Mouse (Mus musculus) lung, embryonic 16.5 days (tissue): Measurements from ENCODE around the gene Foxp1. TPM values are rescaled to one million over a fixed set of nuclear protein-coding genes. Genes with fewer than 3 reads are reported as not detected.

Source experiments
- ATAC-seq: fragments of 200-750 bp; cut with Nextera tagmentation; 2 replicates; pipeline ENCODE4 v1.8.0; 2017; ENCODE audit warnings: low read depth, mild to moderate bottlenecking, moderate library complexity
- H3K27ac ChIP-seq: fragments of 300-500 bp; sonication (generic); 2 replicates; pipeline ENCODE4 v1.5.1; 2014; ENCODE audit warnings: mild to moderate bottlenecking, control low read depth, low read length
- H3K27me3 ChIP-seq: fragments of 300-500 bp; sonication (generic); 2 replicates; pipeline ENCODE4 v1.6.1; 2014; ENCODE audit warnings: low read depth, low read length, mixed read lengths; ENCODE audit not compliant: control insufficient read depth, insufficient read depth
- H3K36me3 ChIP-seq: fragments of 300-500 bp; sonication (generic); 2 replicates; pipeline ENCODE4 v1.6.1; 2014; ENCODE audit warnings: low read length; ENCODE audit not compliant: control insufficient read depth, insufficient read depth
- H3K4me1 ChIP-seq: fragments of 300-500 bp; sonication (generic); replicated peaks from 2 replicates; pipeline ENCODE4 v1.6.1; 2014; ENCODE audit warnings: low read length, mixed read lengths; ENCODE audit not compliant: control insufficient read depth, insufficient read depth
- H3K4me2 ChIP-seq: fragments of 300-500 bp; sonication (generic); 2 replicates; pipeline ENCODE4 v1.6.1; 2014; ENCODE audit warnings: low read depth, low read length, control low read depth
- H3K4me3 ChIP-seq: fragments of 300-500 bp; sonication (generic); 2 replicates; pipeline ENCODE4 v1.5.1; 2014; ENCODE audit warnings: mild to moderate bottlenecking, low read length, control low read depth
- H3K9ac ChIP-seq: fragments of 300-500 bp; sonication (generic); 2 replicates; pipeline ENCODE4 v1.6.1; 2014; ENCODE audit warnings: low read length, control low read depth
- H3K9me3 ChIP-seq: fragments of 300-500 bp; sonication (generic); 2 replicates; pipeline ENCODE4 v1.6.1; 2016; ENCODE audit warnings: low read length; ENCODE audit not compliant: control insufficient read depth
- WGBS: fragments of 180-500 bp; shearing (Covaris S2); extraction: QIAGEN DNeasy Blood & Tissue Kit; methylation state at CpG from one replicate; pipeline ENCODE4 v1.1.7; 2014; 5-methylcytosine and 5-hydroxymethylcytosine counted together
- polyA plus RNA-seq: library from polyadenylated mRNA; unstranded; fragments of >200 nt; fragmentation: Nextera tagmentation; extraction: Ambion mirVana; gene quantifications from 2 replicates; pipeline ENCODE4 v1.2.1, GENCODE M21; 2015

Foxp1 gene
- polyA plus RNA-seq, 1 experiment from 2014 or later = 116 TPM

- H3K9me3 ChIP-seq = no peaks in the 10 kb centered on the region
- 62% methylated on average over 4 of the region's 4 CpGs for WGBS
- H3K27ac ChIP-seq = no peak overlapping the region
- H3K27me3 ChIP-seq = no peaks in the 10 kb centered on the region
- H3K9ac ChIP-seq = no peak overlapping the region
- no peaks in the 10 kb centered on the region for H3K4me1 ChIP-seq
- ATAC-seq = no peak
- H3K36me3 ChIP-seq = no peaks in the 10 kb centered on the region
- H3K4me3 ChIP-seq = no peak overlapping the region
- no peak overlapping the region for H3K4me2 ChIP-seq
Measured at GRCm38 (mm10) chr6:99111856-99112255, 410.7 kb downstream of the Foxp1 start.

DNA sequence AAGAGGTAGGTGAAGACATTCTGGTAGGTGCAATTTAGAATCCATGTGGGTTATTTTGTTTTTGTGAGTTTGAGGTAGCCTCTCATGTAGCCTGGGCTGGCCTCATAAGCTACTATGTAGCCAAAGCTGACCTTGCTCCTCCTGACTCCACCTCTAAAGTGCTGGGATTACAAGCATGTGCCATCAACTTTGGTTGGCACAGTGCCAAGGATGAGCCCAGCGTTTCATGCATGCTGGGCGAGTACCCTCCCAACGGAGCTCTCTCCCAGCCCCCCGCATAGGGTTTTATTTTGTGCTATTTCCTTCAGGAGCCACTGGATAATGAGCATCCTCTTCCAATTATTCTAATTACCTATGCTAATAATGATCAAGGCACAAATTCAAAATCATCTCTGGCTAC is 414.1 kb downstream of the Foxp1 start:
- Histone ChIP-seq H3K4me1 (no peaks in the 10 kb centered on the region), H3K4me2 (no peak overlapping the region), H3K9ac (no peak overlapping the region), H3K4me3 (no peak overlapping the region), H3K27ac (no peak overlapping the region), H3K9me3 (no peaks in the 10 kb centered on the region), H3K27me3 (no peaks in the 10 kb centered on the region), H3K36me3 (no peaks in the 10 kb centered on the region)
- 84% methylated on average over 4 of the region's 4 CpGs for WGBS
- no peak for ATAC-seq

- ATAC-seq = no peak
- Histone ChIP-seq H3K9ac (no peak overlapping the region), H3K36me3 (no peaks in the 10 kb centered on the region), H3K4me1 (no peaks in the 10 kb centered on the region; the same call in 1 of the 2 replicates), H3K27ac (no peak overlapping the region), H3K9me3 (no peaks in the 10 kb centered on the region), H3K4me2 (no peak overlapping the region), H3K27me3 (no peaks in the 10 kb centered on the region), H3K4me3 (no peak overlapping the region)
- WGBS = 72% methylated on average over 6 of the region's 6 CpGs
Measured at GRCm38 (mm10) chr6:99107674-99108073, 414.8 kb downstream of the Foxp1 start.

DNA sequence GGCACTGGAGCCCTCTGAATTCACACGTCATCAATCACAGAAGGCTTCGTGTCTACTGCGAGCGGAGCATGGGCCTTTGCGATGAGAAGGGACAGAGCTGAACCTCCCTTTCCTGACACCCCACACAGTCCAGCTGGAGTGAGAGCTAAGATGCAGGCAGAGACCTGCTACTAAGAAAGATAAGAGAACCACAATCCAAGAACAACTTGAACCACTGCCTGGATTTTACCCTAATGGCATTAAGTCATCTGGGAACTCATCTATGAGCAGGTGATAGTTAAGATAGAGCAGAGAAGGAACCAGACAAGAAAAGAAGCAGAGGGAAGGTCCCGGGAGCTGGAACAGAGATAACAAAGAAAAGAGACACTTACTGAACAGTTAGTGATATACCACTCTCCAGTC is 415.4 kb downstream of the Foxp1 start:
- ATAC-seq = no peak
- Histone ChIP-seq H3K9ac (no peak overlapping the region), H3K4me3 (no peak overlapping the region), H3K27ac (no peak overlapping the region), H3K36me3 (no peaks in the 10 kb centered on the region), H3K4me1 (no peaks in the 10 kb centered on the region; the same call in none of the 2 replicates), H3K27me3 (no peaks in the 10 kb centered on the region), H3K4me2 (no peak overlapping the region), H3K9me3 (no peaks in the 10 kb centered on the region)
- 40% methylated on average over 6 of the region's 6 CpGs for WGBS

DNA sequence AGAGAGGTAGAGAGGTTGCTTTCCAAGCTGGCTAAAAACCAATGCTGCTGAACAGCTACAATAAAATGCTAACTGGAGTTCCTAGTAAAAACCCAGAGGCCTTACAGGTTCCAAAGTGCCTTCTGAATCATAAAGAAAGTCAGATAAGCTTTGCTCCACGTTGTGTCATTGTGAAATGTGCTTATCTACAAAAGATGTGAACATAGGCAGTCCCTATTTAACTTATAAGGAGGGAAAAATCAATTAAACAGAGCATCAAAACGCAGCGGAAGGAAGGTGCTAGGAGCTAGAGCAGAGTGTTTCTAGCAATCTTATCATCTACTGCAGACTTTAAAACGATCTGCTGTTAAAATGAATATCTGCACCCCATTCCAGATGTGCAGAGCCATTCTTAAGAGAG is 416.5 kb downstream of the Foxp1 start:
- no peaks in the 10 kb centered on the region for H3K9me3 ChIP-seq
- no peaks in the 10 kb centered on the region for H3K36me3 ChIP-seq
- H3K27me3 ChIP-seq = no peaks in the 10 kb centered on the region
- H3K9ac ChIP-seq = no peak overlapping the region
- peaks cover 11% of the 10 kb centered on the region for H3K4me1 ChIP-seq
- 49% methylated on average over 4 of the region's 4 CpGs for WGBS
- ATAC-seq = no peak
- H3K4me2 ChIP-seq = no peak overlapping the region
- H3K27ac ChIP-seq = no peak overlapping the region
- no peak overlapping the region for H3K4me3 ChIP-seq

GRCm38 (mm10) chr6:99104446-99104845 is 418.1 kb downstream of the Foxp1 start:
- H3K36me3 ChIP-seq = no peaks in the 10 kb centered on the region
- ATAC-seq = no peak
- no peak overlapping the region for H3K27ac ChIP-seq
- peaks cover 23% of the 10 kb centered on the region for H3K4me1 ChIP-seq
- H3K4me2 ChIP-seq = no peak overlapping the region
- H3K27me3 ChIP-seq = no peaks in the 10 kb centered on the region
- no peak overlapping the region for H3K4me3 ChIP-seq
- WGBS = 78% methylated on average over 7 of the region's 7 CpGs
- H3K9me3 ChIP-seq = no peaks in the 10 kb centered on the region
- H3K9ac ChIP-seq = no peak overlapping the region

DNA sequence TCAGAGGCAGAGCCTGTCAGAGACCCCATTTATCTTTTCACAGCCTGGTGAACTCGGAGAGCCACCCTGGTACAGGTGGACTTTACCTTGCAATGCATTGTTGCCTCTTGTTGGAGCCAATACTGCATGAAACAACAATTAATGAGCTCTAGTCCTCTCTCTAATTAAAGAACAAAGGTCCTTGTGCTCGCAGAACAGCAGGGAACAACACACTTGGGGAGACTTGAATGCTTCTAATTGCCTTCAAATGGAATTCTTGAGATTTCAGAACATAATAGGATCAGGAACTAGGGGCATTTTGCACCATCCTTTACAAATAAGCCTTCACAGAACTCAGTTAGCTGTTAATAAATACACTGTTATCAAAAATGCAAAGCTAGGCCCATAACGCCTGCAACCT is 418.6 kb downstream of the Foxp1 start:
- Histone ChIP-seq H3K4me1 (peaks cover 23% of the 10 kb centered on the region), H3K4me3 (no peak overlapping the region), H3K36me3 (no peaks in the 10 kb centered on the region), H3K9me3 (no peaks in the 10 kb centered on the region), H3K27me3 (no peaks in the 10 kb centered on the region), H3K9ac (no peak overlapping the region), H3K27ac (no peak overlapping the region), H3K4me2 (no peak overlapping the region)
- 73% methylated on average over 3 of the region's 3 CpGs for WGBS
- ATAC-seq = no peak

GRCm38 (mm10) chr6:99101489-99101908 is 421.0 kb downstream of the Foxp1 start:
- Histone ChIP-seq H3K9ac (peak overlapping the region; percentile 56), H3K27ac (peak overlapping the region; percentile 86), H3K4me2 (peak overlapping the region; percentile 36), H3K36me3 (no peaks in the 10 kb centered on the region), H3K4me1 (peaks cover 36% of the 10 kb centered on the region), H3K9me3 (no peaks in the 10 kb centered on the region), H3K4me3 (peak overlapping the region; percentile 9; the same call in 1 of the 2 replicates), H3K27me3 (no peaks in the 10 kb centered on the region)
- 7% methylated on average over 6 of the region's 6 CpGs for WGBS
- peak; percentile 46; the same call in 1 of the 2 replicates for ATAC-seq

DNA sequence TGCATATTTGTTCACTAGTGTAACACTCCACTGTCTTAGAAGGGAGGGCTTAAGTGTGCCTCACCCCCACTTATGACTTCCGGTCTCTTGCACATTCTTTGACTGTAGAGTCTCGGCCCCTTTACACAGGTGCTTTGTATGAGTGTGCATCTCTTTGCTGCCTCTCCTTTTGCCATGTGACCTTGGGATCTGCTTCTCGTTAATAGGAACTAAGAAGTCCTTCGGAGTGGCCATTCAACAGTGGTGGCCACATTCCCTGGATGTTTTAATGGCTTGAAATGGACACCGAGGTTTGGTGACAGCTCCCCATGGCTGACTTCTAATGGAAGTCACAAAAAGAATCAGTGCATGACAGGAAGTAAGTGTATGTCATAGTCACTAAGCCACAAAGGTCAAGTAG is 422.2 kb downstream of the Foxp1 start:
- Histone ChIP-seq H3K4me3 (no peak overlapping the region), H3K9me3 (no peaks in the 10 kb centered on the region), H3K9ac (no peak overlapping the region), H3K27me3 (no peaks in the 10 kb centered on the region), H3K27ac (no peak overlapping the region), H3K36me3 (no peaks in the 10 kb centered on the region), H3K4me2 (no peak overlapping the region), H3K4me1 (peaks cover 39% of the 10 kb centered on the region)
- ATAC-seq = no peak
- 32% methylated on average over 5 of the region's 5 CpGs for WGBS

GRCm38 (mm10) chr6:99099781-99100180 is 422.7 kb downstream of the Foxp1 start:
- H3K27me3 ChIP-seq = no peaks in the 10 kb centered on the region
- H3K9me3 ChIP-seq = no peaks in the 10 kb centered on the region
- no peak overlapping the region for H3K9ac ChIP-seq
- ATAC-seq = no peak
- 47% methylated on average over 4 of the region's 4 CpGs for WGBS
- H3K4me2 ChIP-seq = no peak overlapping the region
- no peak overlapping the region for H3K4me3 ChIP-seq
- peaks cover 40% of the 10 kb centered on the region for H3K4me1 ChIP-seq
- H3K36me3 ChIP-seq = no peaks in the 10 kb centered on the region
- no peak overlapping the region; the same call in 1 of the 2 replicates for H3K27ac ChIP-seq
